Mouse (Mus musculus) midbrain, embryonic 16.5 days (tissue): ENCODE data around the gene Celf2. TPM values are rescaled to one million over a fixed set of nuclear protein-coding genes. Genes with fewer than 3 reads are reported as not detected.
A peak's percentile ranks its signal among the peaks of the same experiment; 100 is the strongest.

ENCODE experiments used
- ATAC-seq: fragments of 200-750 bp; cut with Nextera tagmentation; 2 replicates; pipeline ENCODE4 v1.8.0; 2017; ENCODE audit warnings: moderate TSS enrichment
- H3K27ac ChIP-seq: fragments of 300-500 bp; sonication (generic); 2 replicates; pipeline ENCODE4 v1.5.1; 2014; ENCODE audit warnings: mild to moderate bottlenecking, low read length, mixed read lengths
- H3K27me3 ChIP-seq: fragments of 300-500 bp; sonication (generic); 2 replicates; pipeline ENCODE4 v1.6.1; 2014; ENCODE audit warnings: low read depth, low read length, mixed read lengths; ENCODE audit not compliant: control insufficient read depth, insufficient read depth
- H3K36me3 ChIP-seq: fragments of 300-500 bp; sonication (generic); 2 replicates; pipeline ENCODE4 v1.6.1; 2014; ENCODE audit warnings: mild to moderate bottlenecking, low read length, moderate library complexity, mixed read lengths; ENCODE audit not compliant: control insufficient read depth, insufficient read depth
- H3K4me1 ChIP-seq: fragments of 300-500 bp; sonication (generic); 2 replicates; pipeline ENCODE4 v1.6.1; 2014; ENCODE audit warnings: mild to moderate bottlenecking, low read length, mixed read lengths; ENCODE audit not compliant: control insufficient read depth, insufficient read depth
- H3K4me2 ChIP-seq: fragments of 300-500 bp; sonication (generic); 2 replicates; pipeline ENCODE4 v1.6.1; 2014; ENCODE audit warnings: mild to moderate bottlenecking, low read length, mixed read lengths
- H3K4me3 ChIP-seq: fragments of 300-500 bp; sonication (generic); 2 replicates; pipeline ENCODE4 v1.5.1; 2014; ENCODE audit warnings: low read depth, mild to moderate bottlenecking, low read length, moderate library complexity, mixed read lengths
- H3K9ac ChIP-seq: fragments of 300-500 bp; sonication (generic); 2 replicates; pipeline ENCODE4 v1.6.1; 2014; ENCODE audit warnings: low read depth, low read length, mixed read lengths
- H3K9me3 ChIP-seq: fragments of 300-500 bp; sonication (generic); replicated peaks from 2 replicates; pipeline ENCODE4 v1.6.1; 2014; ENCODE audit warnings: mild to moderate bottlenecking, low read length, mixed read lengths; ENCODE audit not compliant: control insufficient read depth, poor library complexity, severe bottlenecking
- WGBS: fragments of 180-500 bp; shearing (Covaris S2); extraction: QIAGEN DNeasy Blood & Tissue Kit; methylation state at CpG from one replicate; pipeline ENCODE4 v1.1.7; 2014; 5-methylcytosine and 5-hydroxymethylcytosine counted together
- polyA plus RNA-seq: library from polyadenylated mRNA; unstranded; fragments of >200 nt; fragmentation: Nextera tagmentation; extraction: Ambion mirVana; gene quantifications from 2 replicates; pipeline ENCODE4 v1.2.1, GENCODE M21; 2015

The Celf2 gene
- polyA plus RNA-seq, 1 experiment from 2014 or later, result 160 TPM

DNA sequence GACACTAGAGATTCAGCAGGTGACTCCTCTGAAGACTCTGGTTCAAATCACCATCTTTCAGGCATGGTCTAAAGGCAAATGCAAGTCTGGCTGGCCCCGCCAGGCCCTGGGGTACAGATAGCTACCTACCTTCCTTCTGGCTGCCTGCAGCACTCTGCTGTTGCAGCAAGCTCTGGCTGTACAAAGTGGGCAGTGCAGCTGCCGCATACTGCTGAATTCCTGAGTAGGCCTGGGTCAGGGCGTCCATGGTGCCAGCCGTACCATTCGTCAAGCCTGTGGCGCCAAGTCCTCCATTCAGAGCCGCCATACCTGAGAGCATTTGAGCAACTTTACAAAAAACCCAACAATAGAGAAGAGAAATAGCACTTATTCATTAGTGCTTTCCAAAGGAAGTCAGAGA, 955.7 kb downstream of the Celf2 start:
- H3K4me2 ChIP-seq, result no peak overlapping the region
- no peaks in the 10 kb centered on the region for H3K4me1 ChIP-seq
- ATAC-seq, result no peak
- no peaks in the 10 kb centered on the region for H3K9me3 ChIP-seq
- H3K9ac ChIP-seq, result no peak overlapping the region
- H3K36me3 ChIP-seq, result peaks cover 8% of the 10 kb centered on the region; the same call in 1 of the 2 replicates
- WGBS, result 91% methylated on average over 7 of the region's 7 CpGs
- H3K4me3 ChIP-seq, result no peak overlapping the region
- H3K27ac ChIP-seq, result no peak overlapping the region
- H3K27me3 ChIP-seq, result no peaks in the 10 kb centered on the region

GRCm38 (mm10) chr2:6549251-6549650, 960.1 kb downstream of the Celf2 start:
- no peak overlapping the region for H3K4me3 ChIP-seq
- no peaks in the 10 kb centered on the region for H3K9me3 ChIP-seq
- no peak overlapping the region for H3K4me2 ChIP-seq
- H3K27me3 ChIP-seq, result no peaks in the 10 kb centered on the region
- H3K9ac ChIP-seq, result no peak overlapping the region
- ATAC-seq, result no peak
- peaks cover 10% of the 10 kb centered on the region; the same call in 1 of the 2 replicates for H3K36me3 ChIP-seq
- H3K4me1 ChIP-seq, result peaks cover 9% of the 10 kb centered on the region
- H3K27ac ChIP-seq, result no peak overlapping the region; the same call in 1 of the 2 replicates
- 67% methylated on average over 7 of the region's 7 CpGs for WGBS

DNA sequence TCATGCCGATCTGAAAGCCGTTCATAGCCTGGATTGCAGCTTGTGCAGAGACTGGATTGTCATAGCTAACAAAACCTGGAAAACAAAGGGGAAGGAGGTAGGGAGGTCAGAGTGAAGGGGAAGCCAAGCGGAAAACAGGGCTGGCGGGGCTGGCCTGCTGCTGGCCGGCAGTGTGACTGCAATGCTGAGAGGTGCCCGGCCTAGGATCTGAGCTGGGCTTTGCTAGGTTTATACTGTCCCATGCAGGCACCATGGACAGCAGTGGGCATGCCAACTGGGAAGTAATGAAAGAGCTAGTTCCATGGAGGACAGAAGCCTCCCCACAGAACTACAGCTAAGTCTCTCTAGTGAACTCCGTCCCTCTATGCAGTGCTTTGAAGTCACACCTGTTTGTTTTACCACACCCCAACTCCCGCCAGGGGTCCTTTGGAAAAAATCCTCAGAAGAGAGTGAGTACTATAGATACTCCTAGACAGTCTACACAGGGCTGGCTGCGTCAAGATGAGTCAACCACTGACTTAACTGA, 962.2 kb downstream of the Celf2 start:
- peak overlapping the region; percentile 3 for H3K27ac ChIP-seq
- no peak overlapping the region for H3K4me2 ChIP-seq
- no peaks in the 10 kb centered on the region for H3K27me3 ChIP-seq
- H3K4me1 ChIP-seq, result peaks cover 9% of the 10 kb centered on the region
- peak; percentile 68 for ATAC-seq
- no peak overlapping the region for H3K4me3 ChIP-seq
- H3K9ac ChIP-seq, result no peak overlapping the region
- WGBS, result 17% methylated on average over 9 of the region's 9 CpGs
- no peaks in the 10 kb centered on the region for H3K9me3 ChIP-seq
- H3K36me3 ChIP-seq, result peaks cover 7% of the 10 kb centered on the region; the same call in 1 of the 2 replicates

DNA sequence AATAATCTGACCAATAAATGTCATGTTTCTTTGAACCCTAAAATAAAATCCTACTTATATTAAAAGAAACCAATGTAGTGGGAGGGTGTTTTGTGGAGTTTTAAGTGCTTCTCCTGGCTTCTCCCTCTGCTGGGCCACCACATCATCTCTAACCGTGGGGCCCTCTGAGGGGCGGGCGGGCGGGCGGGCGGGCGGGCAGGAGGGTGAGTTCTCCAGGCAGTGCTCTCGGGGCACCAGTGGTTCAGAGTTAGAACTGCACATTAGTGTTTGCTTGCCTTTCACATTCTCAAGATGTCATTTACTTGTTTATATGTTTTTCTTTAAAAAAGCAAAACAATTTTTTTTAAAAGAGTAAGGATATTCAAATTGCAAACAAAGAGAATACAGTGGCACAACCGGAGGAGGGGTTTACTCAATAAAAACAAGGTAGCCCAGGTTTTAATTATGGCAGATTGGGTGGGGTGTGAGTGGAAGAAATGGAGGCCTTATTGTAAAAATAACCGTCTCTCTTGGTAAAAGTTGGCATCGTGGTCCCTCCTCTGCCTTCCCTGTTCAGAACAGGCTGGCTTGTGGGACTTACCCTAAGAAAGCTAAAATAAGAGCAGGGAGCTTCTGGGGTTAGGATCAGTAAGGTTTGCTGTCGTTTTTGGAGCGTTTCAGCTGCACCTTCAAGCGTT, 962.8 kb downstream of the Celf2 start:
- ATAC-seq, result no peak; the same call in 1 of the 2 replicates
- Histone ChIP-seq H3K27me3 (no peaks in the 10 kb centered on the region), H3K9me3 (no peaks in the 10 kb centered on the region), H3K4me1 (peaks cover 9% of the 10 kb centered on the region), H3K36me3 (peaks cover 7% of the 10 kb centered on the region; the same call in 1 of the 2 replicates), H3K4me2 (no peak overlapping the region), H3K9ac (no peak overlapping the region), H3K27ac (peak overlapping the region; percentile 3), H3K4me3 (no peak overlapping the region)
- WGBS, result 16% methylated on average over 14 of the region's 14 CpGs

GRCm38 (mm10) chr2:6545127-6545931, 964.0 kb downstream of the Celf2 start:
- no peaks in the 10 kb centered on the region for H3K27me3 ChIP-seq
- no peak overlapping the region for H3K9ac ChIP-seq
- 38% methylated on average over 10 of the region's 10 CpGs for WGBS
- ATAC-seq, result no peak
- no peak overlapping the region for H3K4me3 ChIP-seq
- H3K36me3 ChIP-seq, result peaks cover 9% of the 10 kb centered on the region; the same call in 1 of the 2 replicates
- H3K9me3 ChIP-seq, result no peaks in the 10 kb centered on the region
- H3K27ac ChIP-seq, result no peak overlapping the region
- peaks cover 9% of the 10 kb centered on the region for H3K4me1 ChIP-seq
- no peak overlapping the region for H3K4me2 ChIP-seq

DNA sequence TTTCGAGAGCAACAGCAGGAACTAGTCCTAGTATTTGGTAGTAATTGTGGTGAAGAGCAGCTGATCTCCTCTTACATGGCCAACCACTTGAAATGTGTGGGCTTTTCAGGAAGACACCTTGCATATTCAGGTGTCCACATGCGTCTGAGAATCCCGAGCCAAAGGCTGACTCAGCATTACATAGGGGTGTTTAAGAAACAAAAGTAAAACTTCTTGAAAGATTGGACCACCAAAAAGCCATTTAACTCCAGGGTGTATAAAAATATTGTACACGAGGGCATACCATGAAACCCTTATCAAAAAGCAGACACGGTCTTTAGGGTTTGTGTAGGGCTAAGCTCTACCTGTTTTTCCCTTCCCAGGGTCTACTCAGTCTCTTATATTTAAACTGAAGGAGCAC, 965.7 kb downstream of the Celf2 start:
- peaks cover 12% of the 10 kb centered on the region for H3K4me1 ChIP-seq
- H3K27ac ChIP-seq, result no peak overlapping the region
- H3K27me3 ChIP-seq, result no peaks in the 10 kb centered on the region
- 90% methylated on average over 5 of the region's 5 CpGs for WGBS
- H3K36me3 ChIP-seq, result peaks cover 5% of the 10 kb centered on the region; the same call in 1 of the 2 replicates
- no peak overlapping the region for H3K4me3 ChIP-seq
- H3K4me2 ChIP-seq, result no peak overlapping the region
- H3K9ac ChIP-seq, result no peak overlapping the region
- ATAC-seq, result no peak
- no peaks in the 10 kb centered on the region for H3K9me3 ChIP-seq

GRCm38 (mm10) chr2:6542556-6543180, 966.7 kb downstream of the Celf2 start:
- no peak for ATAC-seq
- Histone ChIP-seq H3K4me1 (peaks cover 15% of the 10 kb centered on the region), H3K36me3 (0 out of 2 replicates have a peak, but pooled peaks cover 3% of the 10 kb centered on the region), H3K27ac (no peak overlapping the region), H3K27me3 (no peaks in the 10 kb centered on the region), H3K9ac (no peak overlapping the region), H3K9me3 (no peaks in the 10 kb centered on the region), H3K4me3 (no peak overlapping the region), H3K4me2 (no peak overlapping the region)
- WGBS, result 84% methylated on average over 12 of the region's 12 CpGs

GRCm38 (mm10) chr2:6540825-6541224, 968.5 kb downstream of the Celf2 start:
- peak; percentile 15; the same call in 1 of the 2 replicates for ATAC-seq
- H3K9ac ChIP-seq, result no peak overlapping the region
- no peaks in the 10 kb centered on the region for H3K9me3 ChIP-seq
- H3K4me2 ChIP-seq, result no peak overlapping the region
- H3K27ac ChIP-seq, result no peak overlapping the region
- 0 out of 2 replicates have a peak, but pooled peaks cover 3% of the 10 kb centered on the region for H3K36me3 ChIP-seq
- peaks cover 6% of the 10 kb centered on the region; the same call in 1 of the 2 replicates for H3K4me1 ChIP-seq
- H3K27me3 ChIP-seq, result no peaks in the 10 kb centered on the region
- 94% methylated on average over 5 of the region's 6 CpGs for WGBS
- no peak overlapping the region for H3K4me3 ChIP-seq
